ENCODE assay signal across 14 mouse cellular contexts in the genomic region with DNA sequence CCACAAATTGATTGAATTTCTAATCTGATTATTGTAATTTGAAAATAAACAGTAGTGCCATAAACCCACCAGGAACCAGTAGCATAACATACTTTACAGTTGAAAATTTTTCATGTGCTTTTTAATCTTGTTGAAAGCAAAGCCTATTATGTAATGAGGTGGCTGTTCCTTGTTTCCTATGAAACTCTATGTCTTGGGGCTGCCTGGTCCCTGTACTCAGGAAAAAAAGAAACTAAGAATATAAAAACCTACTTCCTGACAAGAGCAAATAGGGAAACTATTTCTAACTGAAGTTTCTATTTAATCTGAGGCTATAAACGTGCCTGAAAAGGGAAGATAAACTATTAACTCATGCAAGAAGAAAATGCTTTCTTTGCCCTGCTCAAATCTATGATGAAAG.
"Had no signal": no experiment of that assay in that cellular context is flagged by ENCODE, and none has a peak within 500 bp of the region (broad histone marks: within the 10 kb centered on the region; RNA-seq: fewer than 3 reads in every experiment).

No protein-coding gene starts in this region.

- DNase-seq: liver, postnatal 0 days; lung, embryonic 14.5 days; lung, postnatal 10 days; lung, postnatal 4 days; midbrain, embryonic 14.5 days; retina, postnatal 1 day; right cerebral cortex, adult 18-20 months; right cerebral cortex, postnatal 25 days; right cerebral cortex, postnatal 4 days; spleen, adult 18-20 months; thymus, adult 18-20 months; thymus, postnatal 14 days; thymus, postnatal 36 days had no signal

- ATAC-seq: liver, postnatal 0 days; midbrain, embryonic 16.5 days had no signal
